Mouse (Mus musculus): ENCODE measurements around the gene Hist1h3f. TPM values are rescaled to one million over a fixed set of nuclear protein-coding genes. Genes with fewer than 3 reads are reported as not detected.
"Not testable (repeated sequence)": the region's sequence is repeated elsewhere in the genome, so short reads cannot be mapped to it uniquely, and the experiment has no call there.

Gene Hist1h3f
- polyA plus RNA-seq, 1 experiment, result not detected

GRCm38 (mm10) chr13:23561531-23561882 lies 17.7 kb downstream of the Hist1h3f start:
- peak overlapping the region; percentile 75 for H3K4me3 ChIP-seq (ENCODE audit: insufficient read depth, low read depth, low read length)
- peak overlapping the region; percentile 37; the same call in 1 of the 2 replicates for H3K27ac ChIP-seq (replicated peaks; ENCODE audit: low read depth, low read length)
- not testable (repeated sequence) for H3K4me1 ChIP-seq (ENCODE audit: control insufficient read depth, insufficient read depth, insufficient read length, low read length)

- Histone ChIP-seq H3K4me3 (ENCODE audit: insufficient read depth, low read depth, low read length) (peak within 1 kb of the TSS; percentile 75), H3K27ac (replicated peaks; ENCODE audit: low read depth, low read length) (peak within 1 kb of the TSS; percentile 70)
- H3K4me1 ChIP-seq (ENCODE audit: control insufficient read depth, insufficient read depth, insufficient read length, low read length), result not testable (repeated sequence)
Measured at GRCm38 (mm10) chr13:23561883-23562659, 18.2 kb downstream of the Hist1h3f start, which contains the start of gene Hist1h3e. Gene Hist1h3e, minus strand, starts transcription at chr13:23562369.

GRCm38 (mm10) chr13:23562699-23563462 lies 19.0 kb downstream of the Hist1h3f start:
- Histone ChIP-seq H3K27ac (replicated peaks; ENCODE audit: low read depth, low read length) (peak overlapping the region; percentile 51), H3K4me3 (ENCODE audit: insufficient read depth, low read depth, low read length) (peak overlapping the region; percentile 75), H3K4me1 (ENCODE audit: control insufficient read depth, insufficient read depth, insufficient read length, low read length) (no peaks in the 10 kb centered on the region)

- no peak overlapping the region for H3K4me3 ChIP-seq (ENCODE audit: insufficient read depth, low read depth, low read length)
Measured at GRCm38 (mm10) chr13:23564482-23564881, 20.6 kb downstream of the Hist1h3f start.

GRCm38 (mm10) chr13:23570261-23571021 lies 26.6 kb downstream of the Hist1h3f start:
- H3K4me3 ChIP-seq (ENCODE audit: insufficient read depth, low read depth, low read length), result peak overlapping the region; percentile 61
- H3K27ac ChIP-seq (replicated peaks; ENCODE audit: low read depth, low read length), result peak overlapping the region; percentile 46; the same call in 1 of the 2 replicates
- not testable (repeated sequence) for H3K4me1 ChIP-seq (ENCODE audit: control insufficient read depth, insufficient read depth, insufficient read length, low read length)

More at GRCm38 (mm10) chr13:23564482-23564881, 20.6 kb downstream of the Hist1h3f start:
- no peak overlapping the region for H3K27ac ChIP-seq (replicated peaks; ENCODE audit: low read depth, low read length)
- H3K4me1 ChIP-seq (ENCODE audit: control insufficient read depth, insufficient read depth, insufficient read length, low read length), result no peaks in the 10 kb centered on the region

- 0 out of 2 replicates have a peak, but pooled peaks cover 2% of the 10 kb centered on the region for H3K4me1 ChIP-seq (ENCODE audit: control insufficient read depth, insufficient read depth, insufficient read length, low read length)
- H3K27ac ChIP-seq (replicated peaks; ENCODE audit: low read depth, low read length), result peak within 1 kb of the TSS; percentile 74; the same call in 1 of the 2 replicates
- peak within 1 kb of the TSS; percentile 61 for H3K4me3 ChIP-seq (ENCODE audit: insufficient read depth, low read depth, low read length)
Measured at GRCm38 (mm10) chr13:23571022-23571503, 27.2 kb downstream of the Hist1h3f start, which contains the start of the genes Hist1h2ae and Hist1h2bg. Gene Hist1h2ae, minus strand, starts transcription at chr13:23571220. Gene Hist1h2bg, plus strand, starts transcription at chr13:23571396.

GRCm38 (mm10) chr13:23571504-23572217 lies 27.8 kb downstream of the Hist1h3f start:
- H3K4me1 ChIP-seq (ENCODE audit: control insufficient read depth, insufficient read depth, insufficient read length, low read length), result not testable (repeated sequence)
- peak overlapping the region; percentile 59 for H3K4me3 ChIP-seq (ENCODE audit: insufficient read depth, low read depth, low read length)
- 0 out of 2 replicates have a peak overlapping the region, but pooled peaks have one; percentile 74 for H3K27ac ChIP-seq (replicated peaks; ENCODE audit: low read depth, low read length)

GRCm38 (mm10) chr13:23572218-23573033 lies 28.6 kb downstream of the Hist1h3f start:
- no peak overlapping the region for H3K4me3 ChIP-seq (ENCODE audit: insufficient read depth, low read depth, low read length)
- H3K4me1 ChIP-seq (ENCODE audit: control insufficient read depth, insufficient read depth, insufficient read length, low read length), result 0 out of 2 replicates have a peak, but pooled peaks cover 2% of the 10 kb centered on the region
- H3K27ac ChIP-seq (replicated peaks; ENCODE audit: low read depth, low read length), result no peak overlapping the region

GRCm38 (mm10) chr13:23573034-23573897 lies 29.4 kb downstream of the Hist1h3f start:
- H3K4me1 ChIP-seq (ENCODE audit: control insufficient read depth, insufficient read depth, insufficient read length, low read length); H3K27ac ChIP-seq (replicated peaks; ENCODE audit: low read depth, low read length): not testable (repeated sequence)
- peak overlapping the region; percentile 49 for H3K4me3 ChIP-seq (ENCODE audit: insufficient read depth, low read depth, low read length)

GRCm38 (mm10) chr13:23573898-23574524 lies 30.2 kb downstream of the Hist1h3f start, which contains the start of the genes Hist1h2bf and Hist1h2ad:
Gene Hist1h2bf, minus strand, starts transcription at chr13:23574196.
Gene Hist1h2ad, plus strand, starts transcription at chr13:23574381.
- not testable (repeated sequence) for H3K4me1 ChIP-seq (ENCODE audit: control insufficient read depth, insufficient read depth, insufficient read length, low read length)

GRCm38 (mm10) chr13:23574546-23575170 lies 30.8 kb downstream of the Hist1h3f start:
- not testable (repeated sequence) for H3K4me1 ChIP-seq (ENCODE audit: control insufficient read depth, insufficient read depth, insufficient read length, low read length); H3K27ac ChIP-seq (replicated peaks; ENCODE audit: low read depth, low read length)
- peak overlapping the region; percentile 28 for H3K4me3 ChIP-seq (ENCODE audit: insufficient read depth, low read depth, low read length)

More at GRCm38 (mm10) chr13:23573898-23574524, 30.2 kb downstream of the Hist1h3f start, which contains the start of the genes Hist1h2bf and Hist1h2ad:
- peak within 1 kb of the TSS; percentile 49 for H3K4me3 ChIP-seq (ENCODE audit: insufficient read depth, low read depth, low read length)
- H3K27ac ChIP-seq (replicated peaks; ENCODE audit: low read depth, low read length), result peak within 1 kb of the TSS; percentile 42; the same call in 1 of the 2 replicates

All from brown adipose tissue, adult 24 weeks (tissue).